Mouse (Mus musculus): ENCODE results near the gene Zfp326. TPM values are rescaled to one million over a fixed set of nuclear protein-coding genes. Genes with fewer than 3 reads are reported as not detected.

Gene Zfp326
- total RNA-seq (2021), result 10 to 100 TPM; 27.9 to 32.0 TPM

DNA sequence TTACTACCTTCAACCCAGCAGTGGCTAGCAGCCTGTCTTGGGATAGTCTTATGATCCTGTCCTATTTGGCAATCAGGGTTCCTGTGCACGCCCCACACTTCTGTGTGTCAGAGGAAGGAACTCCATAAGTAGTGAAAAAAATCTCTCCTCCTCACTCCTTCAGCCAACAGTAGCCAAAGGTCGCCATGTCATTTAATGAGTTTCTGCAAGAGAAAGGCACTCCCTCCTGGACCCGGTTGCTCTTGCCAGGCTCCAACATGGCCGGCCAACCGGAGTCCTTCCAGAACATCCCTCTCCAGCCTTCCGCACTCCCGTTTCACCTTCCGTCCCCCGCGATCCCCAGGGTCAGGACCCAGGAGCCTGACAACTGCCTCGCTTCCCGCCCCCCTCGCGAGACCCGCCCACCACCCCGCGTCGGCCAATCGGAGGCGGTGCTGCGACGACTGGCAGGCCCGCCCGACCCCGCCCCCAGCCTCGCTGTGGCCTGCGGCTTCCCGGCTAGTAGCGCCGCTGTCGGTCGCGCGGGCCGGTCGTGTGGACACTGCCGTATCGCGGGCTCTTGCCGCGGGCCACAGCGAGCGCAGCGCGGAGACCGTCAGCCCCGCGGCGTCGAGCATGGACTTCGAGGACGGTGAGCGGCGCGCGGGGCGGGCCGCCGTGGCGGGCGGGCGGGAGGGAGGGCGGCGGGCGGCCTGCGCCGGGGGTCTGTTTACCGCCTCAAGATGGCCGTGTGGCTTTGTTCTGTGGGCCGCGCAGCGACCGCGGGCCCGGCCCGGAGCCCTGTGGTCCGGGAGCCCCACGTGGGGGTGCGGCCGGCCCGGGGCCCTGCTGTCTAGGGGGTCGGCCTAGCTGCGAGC, at the start of gene Zfp326:
Gene Zfp326, plus strand, starts transcription at position 498 of the 857 bp plus-strand sequence.
- intact Hi-C loops (cut with DNase I), result loop anchor here (5.0 kb wide), 1 partner anchor 359 kb away; the partner anchor contains the start of gene Lrrc8c
- peak; percentile 82 to 86 for DNase-seq (ENCODE audit: low spot score in 2 of 2)

DNA sequence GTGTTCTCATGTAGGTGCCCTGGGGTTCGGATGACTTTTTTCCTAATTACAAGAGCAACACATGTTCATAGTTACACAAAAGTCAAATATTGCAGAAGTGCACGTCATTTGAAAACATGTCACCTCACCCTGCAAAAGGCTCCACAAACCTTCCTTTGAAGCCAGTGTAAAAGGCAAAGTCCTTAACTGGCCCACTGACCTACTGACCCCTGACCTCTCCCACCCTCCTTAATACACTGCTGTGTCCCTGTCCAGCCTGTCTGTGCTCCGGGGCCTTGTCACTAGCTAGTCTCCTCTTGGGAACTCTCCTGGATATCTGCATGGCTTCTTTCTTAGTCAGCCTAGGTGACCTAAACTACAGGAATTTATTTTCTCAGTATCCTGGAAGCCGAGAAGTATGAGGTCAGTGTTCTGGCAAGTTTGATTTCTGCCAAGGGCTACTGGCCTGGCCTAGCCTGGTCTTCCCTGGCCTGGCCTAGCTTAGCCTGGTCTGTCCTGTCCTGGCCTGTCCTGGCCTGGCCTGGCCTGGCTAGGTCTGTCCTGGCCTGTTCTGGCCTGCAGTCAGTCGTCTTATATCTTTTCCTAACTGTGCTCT, 49.4 kb upstream of the Zfp326 start:
- intact Hi-C loops (cut with DNase I), result no loop called here
- DNase-seq (ENCODE audit: low spot score in 2 of 2), result no peak

DNA sequence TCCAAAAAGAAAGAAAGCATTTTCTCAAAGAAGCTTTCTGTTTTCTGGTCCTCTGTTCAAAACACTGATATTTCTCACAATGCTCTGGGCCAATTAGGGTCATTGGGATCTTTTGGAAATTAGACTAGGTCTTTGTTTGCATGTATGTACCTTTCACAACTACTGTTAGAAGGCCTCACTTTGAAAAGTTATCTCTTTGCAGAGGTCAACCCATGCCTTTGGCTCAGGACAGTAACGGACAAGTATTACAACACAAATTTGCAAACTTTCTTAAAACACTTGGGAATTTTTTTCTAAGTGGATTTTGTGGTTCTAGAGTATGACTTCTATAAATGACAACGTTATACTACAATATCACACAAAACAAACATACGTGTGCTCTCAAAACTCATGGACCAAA, 48.3 kb upstream of the Zfp326 start:
- intact Hi-C loops (cut with DNase I), result no loop called here

DNA sequence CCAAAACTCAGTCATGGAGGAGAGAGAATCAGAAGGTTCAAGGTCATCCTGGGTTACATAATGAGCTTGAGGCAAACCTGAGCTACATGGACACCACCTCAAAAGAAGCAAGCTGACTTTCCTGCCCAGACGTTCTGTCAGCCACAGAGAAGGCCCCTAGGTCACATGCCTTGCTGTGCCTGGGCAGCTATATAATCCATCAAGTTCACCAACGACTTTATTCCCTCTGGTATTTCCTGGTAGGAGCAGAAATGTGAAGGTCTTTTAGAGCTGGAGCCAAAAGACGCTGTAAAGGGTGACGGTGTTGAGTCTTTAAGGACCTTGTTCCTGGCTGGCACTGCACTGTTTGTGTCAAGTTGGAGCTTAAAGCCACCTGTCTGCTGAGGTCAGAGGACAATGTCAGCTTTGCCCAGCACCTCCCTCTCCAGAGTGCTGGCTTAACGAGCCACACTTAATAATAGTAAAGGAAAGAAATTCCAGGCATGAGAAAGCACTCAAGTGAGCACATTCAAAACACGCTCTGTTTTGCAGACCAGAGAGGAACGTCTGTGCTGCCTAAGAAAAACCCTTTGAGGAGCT, 47.3 kb upstream of the Zfp326 start:
- DNase-seq (ENCODE audit: low spot score in 2 of 2), result no peak
- intact Hi-C loops (cut with DNase I), result no loop called here

More for the DNA sequence above, 48.3 kb upstream of the Zfp326 start:
- no peak for DNase-seq (ENCODE audit: low spot score in 2 of 2)

DNA sequence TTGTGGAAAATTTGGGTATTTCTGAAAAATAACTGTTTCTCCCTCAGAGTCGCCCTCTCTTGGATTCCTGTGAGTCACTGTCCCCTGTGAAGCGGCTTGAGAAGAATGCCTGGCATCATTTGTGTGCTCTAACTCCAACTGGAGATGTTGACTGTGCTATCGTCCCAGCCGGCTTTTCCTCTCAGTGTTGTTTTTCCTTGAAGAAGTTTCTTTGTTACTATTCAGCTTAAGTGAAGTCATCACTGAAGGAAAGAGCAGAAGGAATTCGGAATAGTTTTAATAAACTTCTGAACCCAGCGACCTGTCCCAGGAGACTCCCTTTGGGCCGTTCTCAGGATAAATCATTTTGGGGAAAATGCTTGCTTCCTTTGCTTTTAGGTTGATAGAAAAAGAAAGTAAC, 44.2 kb upstream of the Zfp326 start:
- intact Hi-C loops (cut with DNase I), result no loop called here
- DNase-seq (ENCODE audit: low spot score in 2 of 2), result no peak

DNA sequence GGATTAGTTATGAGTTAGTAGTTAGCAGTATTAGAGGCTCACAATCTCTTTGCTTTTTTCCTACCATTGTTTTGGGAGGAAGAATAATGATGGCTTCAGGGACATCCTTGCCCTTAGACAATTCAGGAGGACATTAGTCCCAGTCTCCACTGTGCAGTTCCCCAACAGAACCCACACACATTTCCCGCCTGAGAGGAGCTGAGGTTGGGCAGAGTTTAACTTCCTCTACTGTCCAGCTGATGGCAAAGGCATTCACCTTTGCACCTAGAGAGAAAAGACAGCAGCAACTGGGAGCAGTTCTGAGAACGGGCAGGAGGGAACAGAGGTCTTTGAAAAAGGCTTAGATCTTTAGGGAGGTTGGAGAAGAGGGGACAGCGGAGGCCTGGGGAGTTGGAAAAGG, 42.4 kb upstream of the Zfp326 start:
- intact Hi-C loops (cut with DNase I), result no loop called here
- no peak for DNase-seq (ENCODE audit: low spot score in 2 of 2)

DNA sequence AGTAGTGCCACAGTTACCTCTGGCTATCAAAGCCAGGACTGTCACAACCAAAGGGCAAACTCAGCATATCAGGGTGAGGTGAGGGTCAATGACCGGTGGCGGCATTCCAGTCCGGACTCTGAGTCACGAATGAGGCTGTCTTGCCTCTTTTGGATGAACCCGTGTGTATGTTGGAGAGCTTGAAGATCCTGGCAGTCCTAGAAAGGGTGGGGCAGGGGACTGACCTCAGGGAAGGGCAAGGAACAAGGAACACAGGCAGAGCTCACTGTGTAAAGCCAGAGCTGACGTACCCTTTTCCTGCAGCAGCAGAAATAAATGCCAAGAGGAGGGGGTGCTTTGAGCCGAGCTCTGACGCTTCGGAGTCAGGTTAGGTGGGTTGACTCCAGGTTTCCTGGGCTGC, 40.4 kb upstream of the Zfp326 start:
- no peak for DNase-seq (ENCODE audit: low spot score in 2 of 2)
- intact Hi-C loops (cut with DNase I), result no loop called here

DNA sequence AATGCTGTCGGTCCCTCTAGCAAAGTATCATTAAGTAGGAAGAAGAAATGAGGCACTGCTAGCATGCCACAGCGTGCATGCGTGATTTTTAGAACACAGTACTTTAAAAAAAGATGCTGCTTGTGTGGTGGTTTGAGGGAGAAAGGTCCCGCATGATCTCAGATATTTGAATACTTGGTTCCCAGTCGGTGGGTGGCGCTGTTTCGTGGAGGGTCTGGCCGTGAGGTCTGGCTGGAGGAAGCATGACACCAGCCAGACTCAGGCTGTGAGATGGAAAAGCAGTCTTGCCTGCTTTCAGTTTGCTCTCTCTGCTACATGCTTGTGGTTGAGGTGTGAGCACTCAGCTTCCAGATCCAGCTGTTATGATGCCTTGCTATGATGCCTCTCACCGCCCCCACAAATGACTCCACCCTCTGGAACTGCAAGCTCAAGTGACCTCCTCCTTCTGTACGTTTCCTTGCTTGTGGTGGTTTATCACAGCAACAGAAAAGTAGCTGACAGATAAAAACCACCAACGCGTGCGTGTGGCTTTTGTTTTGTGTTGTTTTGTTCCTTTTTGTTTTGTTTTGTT, 36.5 kb upstream of the Zfp326 start:
- no peak for DNase-seq (ENCODE audit: low spot score in 2 of 2)
- intact Hi-C loops (cut with DNase I), result no loop called here

DNA sequence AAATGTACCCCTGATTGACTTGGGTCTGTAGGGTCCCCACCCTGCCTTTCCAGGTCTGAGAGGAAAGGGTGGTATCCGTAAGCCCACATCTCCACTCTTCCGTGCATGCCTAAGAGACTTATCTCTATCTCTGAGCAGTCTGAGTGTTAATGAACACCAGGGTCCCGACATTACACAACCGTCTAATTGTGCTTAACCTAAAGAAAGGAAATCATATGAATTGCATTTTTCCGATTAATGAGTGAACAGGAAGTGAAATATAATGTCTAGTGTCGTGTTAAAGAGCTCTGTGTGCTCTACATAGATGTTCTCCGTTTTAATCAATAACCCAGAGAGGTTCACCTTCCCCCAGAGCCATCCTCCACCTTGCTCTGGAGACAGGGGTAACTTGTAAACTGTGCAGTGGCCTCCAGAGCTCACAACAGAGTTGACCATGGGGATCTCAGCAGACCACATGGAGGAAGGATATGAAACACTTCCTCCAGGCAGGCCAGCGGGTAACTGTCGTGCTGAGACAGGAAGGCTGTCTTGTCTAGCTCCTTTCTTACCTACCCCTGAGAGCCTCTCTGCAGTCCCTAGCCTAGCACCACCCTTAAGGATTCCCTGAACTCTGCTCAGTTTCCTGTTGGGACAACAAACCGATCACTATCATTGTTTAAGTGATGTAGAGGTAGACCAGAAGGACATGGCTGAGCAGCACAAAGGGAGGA, 32.2 kb upstream of the Zfp326 start:
- intact Hi-C loops (cut with DNase I), result no loop called here
- no peak for DNase-seq (ENCODE audit: low spot score in 2 of 2)

DNA sequence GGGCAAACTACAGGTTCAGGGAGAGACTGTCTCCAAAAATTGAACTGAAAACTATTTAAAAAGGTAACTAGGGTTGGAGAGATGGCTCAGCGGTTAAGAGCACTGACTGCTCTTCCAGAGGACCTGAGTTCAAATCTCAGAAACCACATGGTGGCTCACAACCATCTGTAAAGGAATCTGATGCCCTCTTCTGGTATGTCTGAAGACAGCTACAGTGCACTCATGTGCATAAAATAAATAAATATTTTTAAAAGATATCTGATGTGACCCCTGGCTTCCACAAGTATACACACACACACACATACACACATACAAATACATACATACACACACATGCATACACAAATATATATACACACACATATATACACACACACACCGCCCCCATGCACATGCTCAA, 31.3 kb upstream of the Zfp326 start:
- DNase-seq (ENCODE audit: low spot score in 2 of 2), result no peak
- intact Hi-C loops (cut with DNase I), result no loop called here

DNA sequence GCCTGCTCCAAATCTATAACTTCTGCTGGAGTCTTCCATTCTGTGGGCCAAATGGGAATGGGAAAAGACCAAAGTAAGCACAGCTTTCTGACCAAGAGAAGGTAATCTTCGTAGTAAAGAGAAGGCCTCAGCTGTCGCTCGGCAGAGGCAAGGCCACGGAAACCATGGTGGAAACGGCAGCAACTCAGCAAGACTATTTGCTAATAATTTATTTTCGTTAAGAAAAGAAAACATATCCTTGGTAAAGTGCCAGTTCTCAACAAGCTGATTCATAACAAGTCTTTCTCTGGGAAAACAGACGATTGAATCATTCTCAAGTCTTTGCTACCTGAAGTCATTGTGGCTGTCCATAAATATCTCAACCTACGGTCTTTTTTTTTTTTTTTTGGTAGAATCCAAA, 28.6 kb upstream of the Zfp326 start:
- intact Hi-C loops (cut with DNase I), result no loop called here
- DNase-seq (ENCODE audit: low spot score in 2 of 2), result no peak

DNA sequence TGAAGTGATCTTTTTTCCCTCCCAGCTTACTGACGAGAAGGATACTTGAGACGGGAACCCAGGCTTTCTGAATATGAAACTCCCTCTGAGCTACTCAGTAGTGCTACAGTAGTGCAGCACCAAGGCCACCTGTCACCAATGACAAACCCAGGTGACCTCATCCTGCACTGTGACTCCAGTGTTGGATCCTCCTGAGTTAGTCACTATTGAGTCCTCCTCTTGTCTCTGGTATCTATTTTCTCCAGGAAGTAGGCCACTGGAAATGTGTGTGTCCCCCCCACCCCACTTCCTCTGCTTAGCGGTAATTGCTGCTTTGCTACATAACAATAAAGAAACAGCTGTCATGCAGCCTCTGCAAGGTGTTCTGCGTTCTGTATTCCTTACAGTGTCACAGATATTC, 27.1 kb upstream of the Zfp326 start:
- no peak for DNase-seq (ENCODE audit: low spot score in 2 of 2)
- intact Hi-C loops (cut with DNase I), result no loop called here

DNA sequence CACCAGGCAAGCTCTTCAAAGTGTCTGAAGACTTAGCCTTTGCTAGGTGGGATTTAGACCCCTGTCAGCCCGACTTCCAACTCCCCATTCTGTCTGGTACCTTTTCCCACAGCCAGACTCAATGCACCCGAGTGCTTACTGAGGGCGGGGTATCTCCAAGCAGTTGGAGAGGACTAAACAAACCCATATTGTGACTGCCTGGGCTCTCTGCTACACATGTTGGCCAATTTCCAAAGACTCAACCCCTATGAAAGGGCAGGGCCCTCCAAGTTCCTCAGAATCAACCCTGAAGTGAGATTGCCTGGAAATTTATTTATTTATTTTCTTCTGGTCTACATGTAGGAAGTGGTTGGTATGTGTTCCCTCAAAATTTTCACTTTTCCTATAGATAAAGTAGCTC, 26.7 kb upstream of the Zfp326 start:
- DNase-seq (ENCODE audit: low spot score in 2 of 2), result no peak
- intact Hi-C loops (cut with DNase I), result no loop called here

DNA sequence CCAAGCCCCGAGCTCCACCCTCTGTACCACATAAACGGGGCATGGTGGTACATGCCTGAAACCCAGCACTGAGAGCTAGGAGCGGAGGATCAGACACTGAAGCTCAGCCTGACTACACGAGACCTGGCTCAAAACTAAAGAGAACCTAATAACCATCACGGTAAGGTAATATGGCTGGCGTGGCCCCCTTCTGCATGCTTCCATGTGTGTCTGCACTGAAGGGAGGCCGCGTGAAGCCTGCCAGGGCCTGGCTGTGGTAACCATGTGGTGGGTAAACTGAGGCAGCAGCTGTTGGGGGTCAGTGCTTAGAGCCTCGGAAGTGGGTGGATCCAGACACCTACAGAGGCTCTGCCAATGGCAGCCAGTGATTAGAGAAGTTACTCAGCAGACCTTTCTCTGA, 23.1 kb upstream of the Zfp326 start:
- intact Hi-C loops (cut with DNase I), result no loop called here
- DNase-seq (ENCODE audit: low spot score in 2 of 2), result no peak

DNA sequence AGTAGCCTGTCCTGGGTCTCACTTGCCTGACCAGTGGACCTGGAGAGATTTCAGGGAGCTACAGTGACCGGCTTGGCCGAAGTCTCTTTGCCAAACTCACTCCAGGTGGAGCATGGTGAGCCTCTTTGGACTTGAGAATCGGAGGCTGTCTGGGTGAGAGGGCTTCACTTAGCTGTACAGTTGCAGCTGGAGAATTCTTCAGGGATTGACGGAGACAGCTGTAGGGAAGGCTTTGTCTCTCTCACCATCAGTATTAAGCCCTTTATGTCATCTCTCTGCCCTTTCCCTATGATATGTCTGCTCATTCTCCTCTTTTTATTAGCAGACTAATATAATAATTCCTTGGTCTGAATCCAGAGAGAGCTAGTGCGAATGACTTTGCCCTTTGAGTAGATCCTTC, 18.9 kb upstream of the Zfp326 start:
- intact Hi-C loops (cut with DNase I), result no loop called here
- no peak for DNase-seq (ENCODE audit: low spot score in 2 of 2)

DNA sequence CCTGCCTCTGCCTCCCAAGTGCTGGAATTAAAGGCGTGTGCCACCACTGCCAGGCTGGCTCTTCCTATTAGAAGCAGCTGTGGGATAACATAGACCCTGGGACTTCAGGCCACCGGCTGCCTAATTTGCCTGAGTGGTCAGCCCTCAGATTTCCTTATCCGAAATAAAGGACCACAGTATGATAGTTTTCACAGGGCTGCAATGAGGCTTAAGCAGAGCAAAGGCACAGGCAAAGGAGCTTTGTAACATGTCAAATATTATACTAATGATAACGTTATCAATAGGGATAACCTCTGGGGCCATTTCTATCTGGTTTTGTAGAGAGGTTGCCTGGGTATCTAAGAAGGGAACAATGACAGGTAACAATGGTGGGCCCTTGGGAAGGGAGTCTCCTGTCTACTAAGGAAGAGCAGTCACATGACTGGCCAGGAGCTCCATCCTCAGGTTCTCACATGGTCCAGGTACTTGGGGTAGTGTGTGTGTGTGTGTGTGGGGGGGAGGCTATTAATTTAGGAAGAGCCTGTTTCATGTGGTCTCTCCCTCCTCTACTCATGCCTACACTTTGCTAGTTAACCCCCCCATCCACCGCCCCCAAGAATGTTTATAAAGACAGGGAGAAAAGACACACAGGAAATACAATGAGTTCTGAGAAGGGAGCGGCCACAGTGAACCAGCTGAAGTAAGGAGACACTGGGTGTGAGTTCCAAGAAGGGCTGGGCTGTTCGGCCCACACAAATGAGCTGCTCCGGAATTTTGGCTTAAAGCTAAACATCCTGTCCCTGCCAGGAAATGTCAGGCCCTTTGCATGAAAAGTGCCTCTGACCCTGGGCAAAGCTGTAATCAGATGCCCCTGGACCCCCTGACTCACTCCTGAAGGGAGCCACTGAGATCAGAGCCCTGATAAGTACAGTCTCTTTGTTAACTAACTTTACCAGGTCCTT, 17.3 kb upstream of the Zfp326 start:
- DNase-seq (ENCODE audit: low spot score in 2 of 2), result no peak
- intact Hi-C loops (cut with DNase I), result no loop called here

DNA sequence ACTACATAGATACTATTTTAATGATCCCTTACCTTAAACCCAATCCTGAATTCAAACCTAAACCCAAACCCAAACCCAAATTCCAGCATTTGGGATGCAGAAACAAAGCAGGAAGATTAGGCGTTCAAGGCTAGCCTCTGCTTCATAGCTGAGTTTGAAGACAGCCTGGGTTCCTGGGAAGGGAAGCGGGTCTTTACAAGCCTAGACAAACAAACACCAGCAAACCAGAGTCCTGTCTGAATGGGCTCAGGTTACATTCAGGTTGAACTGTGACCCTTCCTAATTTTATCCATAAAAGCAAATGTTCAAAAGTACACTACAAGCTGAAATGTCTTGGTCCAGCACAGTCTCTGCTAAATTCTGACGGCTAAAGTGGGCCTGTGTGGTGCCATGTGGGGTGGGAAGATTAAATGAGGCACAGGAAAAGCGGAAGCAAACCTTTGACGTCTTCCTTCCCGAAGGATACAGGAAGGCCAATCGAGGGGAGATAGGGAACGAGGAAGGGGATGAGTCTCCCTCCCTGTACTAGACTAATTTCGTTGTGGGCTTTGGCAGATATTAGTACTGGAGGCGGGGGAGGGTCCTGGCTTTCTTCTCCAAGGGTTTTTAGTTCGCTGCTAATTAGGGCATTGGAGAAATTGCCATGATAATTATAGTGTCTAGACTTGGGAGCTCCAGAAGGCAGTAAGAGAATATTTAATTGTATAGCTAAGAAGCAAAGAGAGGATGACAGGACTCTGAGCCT, 16.5 kb upstream of the Zfp326 start:
- no peak for DNase-seq (ENCODE audit: low spot score in 2 of 2)
- intact Hi-C loops (cut with DNase I), result no loop called here

DNA sequence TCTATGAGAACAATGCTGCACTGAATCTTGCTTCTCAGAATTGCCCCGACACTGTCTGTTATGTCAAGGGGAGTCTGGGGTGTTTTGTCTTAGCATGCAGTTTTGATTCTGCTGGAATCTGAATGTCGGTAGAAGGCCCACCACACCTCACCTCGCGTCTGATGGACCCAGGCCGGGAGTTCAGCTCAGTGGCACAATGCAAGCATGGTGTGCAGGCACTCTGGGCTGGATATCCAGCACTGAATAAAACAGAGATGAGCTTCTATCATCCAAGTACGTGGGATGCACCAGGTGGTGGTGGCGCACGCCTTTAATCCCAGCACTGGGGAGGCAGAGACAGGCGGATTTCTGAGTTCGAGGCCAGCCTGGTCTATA, 15.9 kb upstream of the Zfp326 start:
- no peak for DNase-seq (ENCODE audit: low spot score in 2 of 2)
- intact Hi-C loops (cut with DNase I), result no loop called here

Measured in left cerebral cortex, postnatal 36 days (tissue).